Mouse (Mus musculus): ENCODE measurements around the gene Ntng2. TPM values are rescaled to one million over a fixed set of nuclear protein-coding genes. Genes with fewer than 3 reads are reported as not detected.

Gene Ntng2
- not detected in 2 replicates for polyA plus RNA-seq (2012; ENCODE audit: insufficient read depth, insufficient read length, low replicate concordance, missing spikeins)

DNA sequence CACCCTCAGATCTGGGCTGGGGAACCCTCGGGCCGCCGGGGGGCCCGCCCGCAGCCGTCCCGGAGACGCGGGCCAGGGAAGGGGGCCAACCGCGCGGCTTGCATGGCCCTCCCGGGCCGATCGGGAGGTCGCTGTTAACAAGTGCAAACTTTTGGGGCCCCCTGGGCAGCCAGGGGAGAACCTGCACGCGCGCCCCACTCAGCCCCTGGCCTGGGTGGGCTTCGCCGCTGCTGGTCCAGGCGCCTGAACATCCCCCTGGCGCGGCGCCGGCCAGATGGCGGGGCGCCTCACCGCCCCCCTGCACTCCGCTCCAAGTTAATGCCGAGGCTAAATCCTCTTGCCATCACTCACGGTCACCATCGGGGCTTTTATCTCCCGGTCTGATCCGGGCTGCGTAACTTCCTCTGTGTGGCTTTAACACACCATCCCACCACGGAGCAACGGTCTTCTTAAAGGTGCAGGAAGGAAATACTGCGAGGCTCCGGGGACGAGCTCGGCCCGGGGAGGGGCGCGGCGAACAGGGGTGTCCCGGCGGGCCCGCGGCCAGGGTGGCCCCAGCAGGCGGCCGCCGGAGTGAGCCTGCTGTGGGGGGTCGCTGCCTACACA, at the start of gene Ntng2:
Ntng2 (minus strand) TSS at position 407 of the 606 bp plus-strand sequence.
- Histone ChIP-seq H3K4me1 (ENCODE audit: control insufficient read depth, insufficient read depth, low read length) (peaks cover 31% of the 10 kb centered on the region), H3K4me3 (ENCODE audit: insufficient read depth, low read depth, low read length) (peak within 1 kb of the TSS; percentile 61), H3K27ac (ENCODE audit: insufficient read depth, low read depth, low read length) (no peak within 1 kb of the TSS)
- TF ChIP-seq CTCF (IDR thresholded peaks at IDR 0.05; ENCODE audit: insufficient read depth, low read depth, low read length), result no peak
- 0 out of 2 replicates have a peak, but pooled peaks have one; percentile 18 for TF ChIP-seq POLR2A (IDR thresholded peaks at IDR 0.05; ENCODE audit: insufficient read depth, low read depth, low read length)
- under 1% methylated on average over 54 of the region's 54 CpGs for WGBS

DNA sequence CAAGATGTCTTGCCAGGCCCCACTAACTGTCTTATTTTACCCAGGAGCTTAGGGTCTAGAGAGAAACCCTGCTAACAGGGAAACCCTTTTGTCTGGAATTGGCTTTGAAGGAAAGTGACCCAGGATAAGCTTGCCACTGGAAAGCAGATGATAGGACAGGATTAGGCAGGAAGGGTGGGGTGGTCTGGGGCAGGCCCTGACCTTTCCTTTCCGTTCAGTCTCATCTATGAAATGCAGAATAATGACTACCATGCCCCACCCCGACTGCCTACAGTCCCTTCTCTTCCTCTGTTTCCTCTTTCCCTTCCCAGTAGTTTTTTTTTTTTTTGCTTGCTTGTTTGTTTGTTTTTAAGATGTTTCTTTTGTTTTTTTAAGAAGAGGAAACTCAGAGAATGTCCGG, 42.8 kb upstream of the Ntng2 start:
- 75% methylated on average over 3 of the region's 3 CpGs for WGBS
- Histone ChIP-seq H3K4me3 (ENCODE audit: insufficient read depth, low read depth, low read length) (no peak overlapping the region), H3K27ac (ENCODE audit: insufficient read depth, low read depth, low read length) (no peak overlapping the region), H3K4me1 (ENCODE audit: control insufficient read depth, insufficient read depth, low read length) (no peaks in the 10 kb centered on the region)
- TF ChIP-seq CTCF (IDR thresholded peaks at IDR 0.05; ENCODE audit: insufficient read depth, low read depth, low read length) (no peak), POLR2A (IDR thresholded peaks at IDR 0.05; ENCODE audit: insufficient read depth, low read depth, low read length) (no peak)

- Histone ChIP-seq H3K27ac (ENCODE audit: insufficient read depth, low read depth, low read length) (no peak overlapping the region), H3K4me1 (ENCODE audit: control insufficient read depth, insufficient read depth, low read length) (no peaks in the 10 kb centered on the region), H3K4me3 (ENCODE audit: insufficient read depth, low read depth, low read length) (no peak overlapping the region)
- TF ChIP-seq CTCF (IDR thresholded peaks at IDR 0.05; ENCODE audit: insufficient read depth, low read depth, low read length), result no peak
- no peak for TF ChIP-seq POLR2A (IDR thresholded peaks at IDR 0.05; ENCODE audit: insufficient read depth, low read depth, low read length)
- WGBS, result 93% methylated on average over 5 of the region's 5 CpGs
These were observed 34.8 kb upstream of the Ntng2 start for GRCm38 (mm10) chr2:29287651-29288050.

DNA sequence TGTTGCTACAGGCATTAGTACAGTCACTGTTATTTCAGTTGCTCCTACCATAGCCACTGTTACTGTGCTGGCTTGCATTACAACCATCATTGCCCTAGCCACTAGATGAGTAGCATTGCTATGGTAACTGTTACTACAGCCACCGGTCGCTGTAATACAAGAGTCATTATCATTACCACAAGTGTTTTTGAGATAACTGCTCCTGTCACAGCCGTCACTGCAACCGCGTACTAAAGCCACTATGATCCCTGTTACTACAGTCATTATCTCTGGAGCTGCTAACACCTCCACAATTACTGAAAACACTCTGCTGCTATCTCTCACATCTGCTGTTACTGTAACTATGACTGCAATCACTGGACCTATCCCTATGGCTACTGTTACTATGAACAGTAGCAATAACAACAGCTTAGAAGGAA, 24.9 kb upstream of the Ntng2 start:
- TF ChIP-seq CTCF (IDR thresholded peaks at IDR 0.05; ENCODE audit: insufficient read depth, low read depth, low read length), result no peak
- no peak for TF ChIP-seq POLR2A (IDR thresholded peaks at IDR 0.05; ENCODE audit: insufficient read depth, low read depth, low read length)
- H3K4me1 ChIP-seq (ENCODE audit: control insufficient read depth, insufficient read depth, low read length), result no peaks in the 10 kb centered on the region
- no peak overlapping the region for H3K27ac ChIP-seq (ENCODE audit: insufficient read depth, low read depth, low read length)
- no peak overlapping the region for H3K4me3 ChIP-seq (ENCODE audit: insufficient read depth, low read depth, low read length)
- 60% methylated on average over 5 of the region's 5 CpGs for WGBS

- Histone ChIP-seq H3K4me3 (ENCODE audit: insufficient read depth, low read depth, low read length) (no peak overlapping the region), H3K4me1 (ENCODE audit: control insufficient read depth, insufficient read depth, low read length) (peaks cover 9% of the 10 kb centered on the region; the same call in 1 of the 2 replicates), H3K27ac (ENCODE audit: insufficient read depth, low read depth, low read length) (no peak overlapping the region)
- TF ChIP-seq POLR2A (IDR thresholded peaks at IDR 0.05; ENCODE audit: insufficient read depth, low read depth, low read length) (no peak), CTCF (IDR thresholded peaks at IDR 0.05; ENCODE audit: insufficient read depth, low read depth, low read length) (no peak)
- WGBS, result 66% methylated on average over 7 of the region's 7 CpGs
These were observed 19.2 kb upstream of the Ntng2 start for GRCm38 (mm10) chr2:29271803-29272518.

DNA sequence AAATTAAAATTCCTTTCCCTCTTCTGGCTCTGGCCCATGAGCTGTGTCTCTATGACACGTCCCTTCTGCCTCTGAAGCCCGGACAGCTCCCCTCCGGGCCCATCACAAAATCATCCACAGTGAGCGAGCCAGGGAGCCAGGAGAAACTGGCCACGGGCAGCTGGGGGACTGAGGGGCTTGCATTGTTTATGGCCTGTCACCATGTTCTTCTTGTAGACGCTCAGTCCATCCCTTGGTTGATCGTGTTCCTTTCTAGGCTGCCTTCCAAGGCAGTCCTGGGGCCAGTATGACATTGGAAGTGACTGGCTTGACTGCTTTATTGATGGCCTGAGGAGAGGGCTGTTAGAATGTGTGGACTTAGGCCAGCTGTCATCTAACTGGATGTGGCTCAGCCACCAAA, 18.3 kb upstream of the Ntng2 start:
- Histone ChIP-seq H3K4me1 (ENCODE audit: control insufficient read depth, insufficient read depth, low read length) (peaks cover 14% of the 10 kb centered on the region), H3K4me3 (ENCODE audit: insufficient read depth, low read depth, low read length) (no peak overlapping the region), H3K27ac (ENCODE audit: insufficient read depth, low read depth, low read length) (no peak overlapping the region)
- 84% methylated on average over 7 of the region's 7 CpGs for WGBS
- TF ChIP-seq POLR2A (IDR thresholded peaks at IDR 0.05; ENCODE audit: insufficient read depth, low read depth, low read length), result no peak
- TF ChIP-seq CTCF (IDR thresholded peaks at IDR 0.05; ENCODE audit: insufficient read depth, low read depth, low read length), result no peak

GRCm38 (mm10) chr2:29266810-29267209, 14.0 kb upstream of the Ntng2 start:
- TF ChIP-seq POLR2A (IDR thresholded peaks at IDR 0.05; ENCODE audit: insufficient read depth, low read depth, low read length), result no peak
- TF ChIP-seq CTCF (IDR thresholded peaks at IDR 0.05; ENCODE audit: insufficient read depth, low read depth, low read length), result peak; percentile 5; the same call in 1 of the 2 replicates
- 32% methylated on average over 4 of the region's 4 CpGs for WGBS
- no peak overlapping the region for H3K27ac ChIP-seq (ENCODE audit: insufficient read depth, low read depth, low read length)
- no peak overlapping the region for H3K4me3 ChIP-seq (ENCODE audit: insufficient read depth, low read depth, low read length)
- H3K4me1 ChIP-seq (ENCODE audit: control insufficient read depth, insufficient read depth, low read length), result peaks cover 7% of the 10 kb centered on the region

- no peak overlapping the region for H3K4me3 ChIP-seq (ENCODE audit: insufficient read depth, low read depth, low read length)
- no peak for TF ChIP-seq CTCF (IDR thresholded peaks at IDR 0.05; ENCODE audit: insufficient read depth, low read depth, low read length)
- no peak for TF ChIP-seq POLR2A (IDR thresholded peaks at IDR 0.05; ENCODE audit: insufficient read depth, low read depth, low read length)
- WGBS, result 29% methylated on average over 6 of the region's 6 CpGs
- H3K27ac ChIP-seq (ENCODE audit: insufficient read depth, low read depth, low read length), result no peak overlapping the region
- H3K4me1 ChIP-seq (ENCODE audit: control insufficient read depth, insufficient read depth, low read length), result peaks cover 7% of the 10 kb centered on the region
These were observed 9.7 kb upstream of the Ntng2 start for GRCm38 (mm10) chr2:29262436-29262915.

- 77% methylated on average over 6 of the region's 6 CpGs for WGBS
- Histone ChIP-seq H3K27ac (ENCODE audit: insufficient read depth, low read depth, low read length) (no peak overlapping the region), H3K4me1 (ENCODE audit: control insufficient read depth, insufficient read depth, low read length) (no peaks in the 10 kb centered on the region), H3K4me3 (ENCODE audit: insufficient read depth, low read depth, low read length) (no peak overlapping the region)
- no peak for TF ChIP-seq POLR2A (IDR thresholded peaks at IDR 0.05; ENCODE audit: insufficient read depth, low read depth, low read length)
- TF ChIP-seq CTCF (IDR thresholded peaks at IDR 0.05; ENCODE audit: insufficient read depth, low read depth, low read length), result no peak
These were observed 8.3 kb upstream of the Ntng2 start for GRCm38 (mm10) chr2:29261126-29261525.
